15 mouse cellular contexts compared by ENCODE assay signal in genomic region chr1:153696093-153696492, GRCm38 (mm10). TPM values are rescaled to one million over a fixed set of nuclear protein-coding genes. Genes with fewer than 3 reads are reported as not detected.
"Had no signal": no experiment of that assay in that cellular context is flagged by ENCODE, and none has a peak within 500 bp of the region (broad histone marks: within the 10 kb centered on the region; RNA-seq: fewer than 3 reads in every experiment).

No protein-coding gene starts in this region.

- H3K27ac ChIP-seq: hindbrain, postnatal 0 days; kidney, postnatal 0 days; layer of hippocampus, adult 2 months; liver, embryonic 12.5 days; lung, embryonic 15.5 days; midbrain, embryonic 12.5 days; stomach, embryonic 15.5 days had no signal

- H3K9me3 ChIP-seq: liver, embryonic 12.5 days; lung, embryonic 15.5 days; midbrain, embryonic 12.5 days; stomach, embryonic 15.5 days had no signal

- H3K36me3 ChIP-seq: liver, embryonic 12.5 days; lung, embryonic 15.5 days; stomach, embryonic 15.5 days had no signal

- DNase-seq: kidney, adult 11 months; kidney, adult 9 months; kidney, postnatal 4 days; lung, postnatal 14 days; right cerebral cortex, postnatal 14 days had no signal

- H3K4me3 ChIP-seq: layer of hippocampus, adult 2 months; liver, embryonic 12.5 days; lung, embryonic 15.5 days; midbrain, embryonic 12.5 days; stomach, embryonic 15.5 days had no signal

- H3K4me1 ChIP-seq: liver, embryonic 12.5 days; lung, embryonic 15.5 days; stomach, embryonic 15.5 days had no signal

- H3K27me3 ChIP-seq: liver, embryonic 12.5 days; lung, embryonic 15.5 days; midbrain, embryonic 12.5 days; stomach, embryonic 15.5 days had no signal

- H3K9ac ChIP-seq: liver, embryonic 12.5 days; lung, embryonic 15.5 days; midbrain, embryonic 12.5 days; stomach, embryonic 15.5 days had no signal

- H3K4me2 ChIP-seq: liver, embryonic 12.5 days; lung, embryonic 15.5 days; midbrain, embryonic 12.5 days; stomach, embryonic 15.5 days had no signal

RNA-seq across cellular contexts. Expression of gene Rgs8, which starts 43.3 kb away (rescaled TPM):
- total RNA-seq: megakaryocyte-erythroid progenitor cell, adult 5-6 weeks had no signal
- polyA plus RNA-seq: liver, embryonic 16.5 days; urinary bladder, adult 2 months had no signal
